Mouse (Mus musculus): ENCODE results near the gene Gdi2. TPM values are rescaled to one million over a fixed set of nuclear protein-coding genes. Genes with fewer than 3 reads are reported as not detected.

Gene Gdi2
- total RNA-seq, 2 experiments from 2014 or later = 275 to 283 TPM

GRCm38 (mm10) chr13:3544925-3545324 lies 7.1 kb downstream of the Gdi2 start:
- DNase-seq (ENCODE audit: low spot score in 2 of 2) = no peak

GRCm38 (mm10) chr13:3547410-3547809 lies 9.5 kb downstream of the Gdi2 start:
- peak in 1 of 2 experiments; percentile 25 for DNase-seq (ENCODE audit: low spot score in 2 of 2)

GRCm38 (mm10) chr13:3547856-3548255 lies 10.0 kb downstream of the Gdi2 start:
- no peak for DNase-seq (ENCODE audit: low spot score in 2 of 2)

GRCm38 (mm10) chr13:3563130-3563529 lies 25.3 kb downstream of the Gdi2 start:
- no peak for DNase-seq (ENCODE audit: low spot score in 2 of 2)

- no peak for DNase-seq (ENCODE audit: low spot score in 2 of 2)
Observed at GRCm38 (mm10) chr13:3563953-3564352, 26.1 kb downstream of the Gdi2 start.

GRCm38 (mm10) chr13:3590789-3591188 lies 52.9 kb downstream of the Gdi2 start:
- DNase-seq (ENCODE audit: low spot score in 2 of 2) = no peak

- DNase-seq (ENCODE audit: low spot score in 2 of 2) = no peak
Observed at GRCm38 (mm10) chr13:3594311-3594710, 56.4 kb downstream of the Gdi2 start.

GRCm38 (mm10) chr13:3596232-3596631 lies 58.4 kb downstream of the Gdi2 start:
- DNase-seq (ENCODE audit: low spot score in 2 of 2) = no peak

GRCm38 (mm10) chr13:3609780-3610117 lies 71.9 kb downstream of the Gdi2 start:
- no peak for DNase-seq (ENCODE audit: low spot score in 2 of 2)

GRCm38 (mm10) chr13:3610118-3610794 lies 72.4 kb downstream of the Gdi2 start:
- peak; percentile 39 to 47 for DNase-seq (ENCODE audit: low spot score in 2 of 2)

GRCm38 (mm10) chr13:3610795-3611438 lies 73.1 kb downstream of the Gdi2 start, which contains the start of gene Fam208b:
Fam208b (minus strand) TSS chr13:3611108.
- peak; percentile 93 to 98 for DNase-seq (ENCODE audit: low spot score in 2 of 2)

Other genes with a start within 250 kb of the Gdi2 start
- 10 to 100 TPM; 21.9 to 23.1 TPM for gene Fam208b, start 73.0 kb downstream of the Gdi2 start, total RNA-seq (2021)
- gene Asb13, start 96.0 kb downstream of the Gdi2 start, total RNA-seq (2021) = 1 to 10 TPM; 4.7 to 5.1 TPM

Measured in gastrocnemius, postnatal 4 days (tissue).